Mouse (Mus musculus): ENCODE results near the gene Tcf20.

The Tcf20 gene

DNA sequence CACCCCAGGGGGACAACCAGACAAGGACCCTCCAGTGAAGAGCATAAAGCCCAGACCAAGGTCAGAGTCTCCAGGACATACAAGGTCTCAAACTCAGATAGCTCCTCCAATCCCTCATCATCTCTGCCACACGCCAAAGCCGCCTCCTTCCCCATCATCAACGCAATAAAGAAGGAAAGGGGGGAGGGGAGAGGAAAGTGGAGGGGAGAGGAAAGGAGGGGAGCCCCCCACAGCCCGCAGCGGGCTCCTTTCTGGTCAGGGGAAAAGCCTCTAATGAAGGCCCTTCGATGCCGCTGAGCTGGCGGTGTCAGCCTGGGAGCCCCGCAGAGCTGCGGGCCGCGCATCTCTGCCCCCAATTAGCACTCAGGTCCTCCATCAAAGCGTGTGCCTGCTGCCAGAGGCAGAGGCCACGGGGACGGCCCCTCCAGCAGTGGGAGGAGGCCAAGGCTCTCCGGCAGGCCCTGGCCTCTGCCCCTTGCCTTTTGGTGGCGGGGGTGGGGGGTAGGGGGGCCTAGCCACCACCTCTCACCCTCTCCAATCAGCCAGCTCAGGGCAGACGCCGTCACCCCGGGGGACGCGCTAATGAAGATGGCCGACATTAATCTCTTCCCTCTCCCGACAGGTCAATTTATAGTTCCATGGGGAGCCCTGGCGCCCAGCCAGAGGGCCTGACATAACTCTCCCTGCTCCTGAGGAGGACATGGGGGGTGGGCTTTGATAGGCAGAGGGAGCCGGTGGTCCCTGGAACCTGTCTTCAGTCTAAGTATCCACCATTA lies 26.7 kb downstream of the Tcf20 start:
- in situ Hi-C loops (cut with MboI, MseI) = no loop called here

DNA sequence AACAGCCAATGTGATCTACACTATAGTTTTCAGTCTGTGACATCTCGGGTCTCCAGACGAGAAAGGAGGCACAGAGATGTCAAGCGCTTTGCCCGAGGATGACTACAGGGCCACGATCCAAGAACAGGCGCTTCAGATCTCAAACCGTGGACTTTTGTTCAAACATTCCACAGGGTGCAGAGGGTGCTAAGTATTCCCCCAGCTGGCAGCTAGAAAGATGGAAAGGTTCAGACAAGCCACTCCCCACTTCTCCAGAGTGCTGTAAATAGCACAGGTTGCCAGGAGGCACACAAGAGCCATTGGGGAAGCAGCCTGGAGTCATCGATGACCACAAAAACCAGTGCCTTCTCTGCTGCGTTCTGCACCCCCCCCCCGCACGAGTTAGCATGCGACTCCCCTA lies 28.5 kb downstream of the Tcf20 start:
- in situ Hi-C loops (cut with MboI, MseI) = loop anchor here (10.0 kb wide), 1 partner anchor 1556 kb away; no protein-coding TSS in a partner anchor

DNA sequence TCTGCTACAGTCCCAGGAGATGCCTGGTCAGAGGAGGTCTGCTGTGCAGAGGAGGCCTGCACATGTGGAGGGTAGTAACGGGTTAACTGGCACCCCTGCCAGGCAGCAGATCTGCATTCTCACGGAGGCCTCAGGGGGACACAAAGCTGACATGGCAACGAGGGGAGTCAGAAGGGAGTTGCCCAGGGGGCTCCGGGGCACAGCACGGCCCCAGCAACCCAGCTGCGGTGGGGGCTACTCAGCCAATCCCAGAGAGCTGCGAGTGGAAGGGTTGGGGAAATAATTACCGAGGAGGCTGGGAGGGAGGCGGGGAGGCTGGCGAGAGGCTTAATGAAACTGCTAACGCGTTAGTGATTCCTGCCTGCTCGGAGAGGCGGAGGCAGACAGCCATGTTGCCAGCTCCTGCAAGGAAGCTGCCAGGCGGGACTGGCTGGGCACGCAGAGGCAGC lies 29.4 kb downstream of the Tcf20 start:
- in situ Hi-C loops (cut with MboI, MseI) = loop anchor here (10.0 kb wide), 1 partner anchor 1557 kb away; no protein-coding TSS in a partner anchor

DNA sequence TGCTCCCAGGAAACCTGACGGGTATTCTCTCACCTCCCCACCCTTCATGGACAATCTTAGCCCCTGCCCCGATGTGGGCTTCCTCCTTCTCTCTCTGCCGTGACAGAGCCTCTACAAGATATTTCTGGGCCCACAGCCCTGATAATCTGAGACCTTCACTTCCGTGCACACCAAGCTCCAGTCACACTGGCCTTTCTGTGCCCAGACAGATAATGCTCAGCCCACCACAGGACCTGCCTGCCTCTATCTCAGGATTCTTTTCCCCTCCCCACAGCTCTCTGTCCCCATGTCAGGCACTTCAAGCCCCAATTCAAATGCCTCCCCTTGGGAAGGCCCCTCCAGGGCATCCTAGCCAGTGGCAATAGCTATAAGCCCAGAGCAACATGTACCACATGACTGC lies 31.0 kb downstream of the Tcf20 start:
- in situ Hi-C loops (cut with MboI, MseI) = loop anchor here (10.0 kb wide), 1 partner anchor 1558 kb away; no protein-coding TSS in a partner anchor

DNA sequence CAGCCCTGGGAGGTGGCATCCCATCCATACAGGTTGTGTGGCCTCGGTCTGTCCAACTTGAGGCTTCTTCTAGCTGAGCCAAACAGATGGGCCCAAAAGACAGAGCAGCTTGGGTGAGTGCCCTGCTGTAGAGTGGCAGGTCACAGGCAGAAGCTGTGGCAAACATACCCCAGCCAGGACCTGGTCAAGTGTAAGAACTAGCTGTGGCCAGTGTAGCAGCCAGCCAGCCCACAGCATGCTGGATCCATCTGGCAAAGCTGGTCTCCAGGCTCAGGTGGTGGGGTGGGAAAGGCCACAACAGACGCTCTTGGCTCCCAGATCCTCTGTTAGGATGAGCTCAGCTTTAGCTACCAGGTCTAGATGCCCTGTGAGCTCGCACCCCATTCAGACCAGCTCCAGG lies 31.4 kb downstream of the Tcf20 start:
- in situ Hi-C loops (cut with MboI, MseI) = loop anchor here (10.0 kb wide), 1 partner anchor 1558 kb away; no protein-coding TSS in a partner anchor

DNA sequence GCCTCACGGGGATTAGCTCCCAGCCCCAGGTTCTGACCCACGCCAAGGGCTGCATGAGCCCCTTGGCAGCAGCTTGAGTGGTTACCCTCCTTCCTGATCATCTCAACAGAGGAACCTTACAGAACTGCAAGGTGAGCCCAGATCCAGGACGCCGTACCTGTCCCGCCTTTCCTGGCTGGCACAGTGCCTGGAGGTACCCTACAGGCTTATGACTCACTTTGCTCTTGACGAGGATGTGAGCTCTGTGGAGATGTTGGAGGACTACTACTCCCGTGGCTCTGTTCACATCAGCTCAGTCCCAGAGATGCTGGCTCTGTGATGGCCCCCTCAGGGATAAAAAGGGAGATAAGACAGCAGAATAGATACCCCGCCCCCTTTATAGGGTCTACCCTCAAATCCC lies 32.4 kb downstream of the Tcf20 start:
- in situ Hi-C loops (cut with MboI, MseI) = loop anchor here (10.0 kb wide), 1 partner anchor 1560 kb away; no protein-coding TSS in a partner anchor

DNA sequence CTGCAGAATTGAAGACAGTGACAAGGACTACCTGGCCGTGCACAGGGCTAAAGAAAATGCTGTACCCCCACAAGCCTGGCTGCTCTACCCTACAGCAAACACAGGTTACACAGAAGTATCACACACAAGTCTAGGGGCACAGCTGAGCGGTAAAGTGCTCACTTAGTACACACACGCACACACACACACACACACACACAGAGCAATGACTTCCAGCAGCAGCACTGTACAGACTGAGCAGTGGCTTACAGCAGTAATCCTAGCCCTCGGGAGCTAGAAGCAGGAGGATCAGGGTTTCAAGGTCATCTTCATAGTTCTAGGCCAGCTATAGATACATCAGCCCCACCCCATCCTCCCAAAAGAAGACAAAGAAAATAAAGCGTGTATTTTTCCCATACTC lies 33.6 kb downstream of the Tcf20 start:
- in situ Hi-C loops (cut with MboI, MseI) = loop anchor here (10.0 kb wide), 1 partner anchor 1561 kb away; no protein-coding TSS in a partner anchor

DNA sequence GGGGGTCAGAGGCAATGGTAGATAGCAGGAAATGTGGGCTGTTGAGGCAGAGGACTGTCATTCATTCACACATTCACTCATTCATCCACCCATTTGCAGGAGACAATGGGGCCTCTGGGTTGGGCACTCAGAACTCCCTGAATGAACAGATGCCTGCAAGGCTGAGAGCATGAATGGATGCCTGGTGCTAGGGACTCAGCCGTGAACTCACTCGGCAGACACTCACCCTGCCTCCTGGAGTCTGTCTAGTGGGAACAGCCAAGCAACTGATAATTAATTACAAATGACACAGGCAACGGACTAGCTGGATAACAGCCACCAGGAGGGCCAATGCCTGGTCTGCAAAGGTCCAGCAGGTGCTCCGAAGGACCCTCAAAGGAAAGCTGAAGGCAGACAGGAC lies 34.6 kb downstream of the Tcf20 start:
- in situ Hi-C loops (cut with MboI, MseI) = loop anchor here (10.0 kb wide), 1 partner anchor 1562 kb away; no protein-coding TSS in a partner anchor

DNA sequence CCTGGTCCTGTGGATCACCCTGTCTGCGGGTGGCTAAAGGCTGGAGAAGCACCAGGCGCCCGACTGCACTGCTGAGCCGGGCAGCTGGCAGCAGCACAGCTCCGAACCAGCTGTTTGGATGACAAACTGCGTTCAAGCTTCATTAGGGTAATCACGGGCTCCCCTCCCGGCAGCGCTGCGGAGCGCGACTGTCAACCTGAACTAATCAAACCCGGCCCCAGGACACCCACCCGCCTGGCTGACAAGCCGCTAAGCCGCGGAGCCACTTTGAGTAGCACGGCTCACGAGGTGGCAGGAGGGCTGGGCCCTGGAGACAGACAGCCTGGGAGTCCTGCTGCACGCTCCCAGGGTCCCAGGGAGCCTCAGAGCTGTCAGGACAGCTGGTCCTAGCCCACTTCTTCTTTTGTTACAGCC lies 35.4 kb downstream of the Tcf20 start:
- in situ Hi-C loops (cut with MboI, MseI) = loop anchor here (10.0 kb wide), 1 partner anchor 1563 kb away; no protein-coding TSS in a partner anchor

DNA sequence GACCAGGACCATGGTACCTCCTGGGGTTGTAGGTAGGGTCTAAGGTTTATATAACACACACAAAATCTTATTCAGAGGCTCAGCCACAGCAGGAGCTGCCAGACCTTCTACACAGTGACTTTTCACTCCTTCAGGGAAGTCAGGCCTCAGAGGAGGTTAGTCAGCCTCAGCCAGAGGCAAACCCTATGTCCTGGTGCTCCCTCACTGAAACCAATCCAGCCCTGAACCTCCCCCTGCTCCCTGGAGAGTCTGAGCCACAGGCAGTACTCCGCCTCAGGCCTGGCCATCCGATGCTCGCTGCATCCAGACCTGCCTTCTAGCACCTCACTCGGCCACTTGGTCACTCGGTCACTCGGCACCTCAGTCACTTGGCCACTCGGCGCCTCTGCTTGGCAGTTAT lies 37.4 kb downstream of the Tcf20 start:
- in situ Hi-C loops (cut with MboI, MseI) = loop anchor here (10.0 kb wide), 1 partner anchor 1565 kb away; no protein-coding TSS in a partner anchor

DNA sequence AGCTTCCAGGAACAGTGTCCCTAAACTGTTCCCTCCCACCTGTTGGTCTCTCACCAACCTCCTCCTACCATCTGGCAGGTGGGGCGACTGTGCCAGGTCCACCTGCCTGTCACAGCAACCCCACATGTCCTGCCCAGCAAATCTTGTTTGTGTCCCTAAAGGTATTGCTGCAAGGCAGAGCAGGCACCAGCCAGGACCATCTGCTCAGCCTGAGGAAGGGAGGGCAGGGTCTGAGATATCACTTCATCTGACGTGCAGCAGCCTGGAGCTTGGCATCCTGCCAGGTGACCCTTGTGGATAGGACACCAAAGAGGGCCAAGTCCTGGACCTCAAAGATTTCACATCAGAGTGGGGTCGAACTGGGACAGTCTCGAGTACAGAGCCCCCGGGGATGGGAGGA lies 40.2 kb downstream of the Tcf20 start:
- in situ Hi-C loops (cut with MboI, MseI) = no loop called here

DNA sequence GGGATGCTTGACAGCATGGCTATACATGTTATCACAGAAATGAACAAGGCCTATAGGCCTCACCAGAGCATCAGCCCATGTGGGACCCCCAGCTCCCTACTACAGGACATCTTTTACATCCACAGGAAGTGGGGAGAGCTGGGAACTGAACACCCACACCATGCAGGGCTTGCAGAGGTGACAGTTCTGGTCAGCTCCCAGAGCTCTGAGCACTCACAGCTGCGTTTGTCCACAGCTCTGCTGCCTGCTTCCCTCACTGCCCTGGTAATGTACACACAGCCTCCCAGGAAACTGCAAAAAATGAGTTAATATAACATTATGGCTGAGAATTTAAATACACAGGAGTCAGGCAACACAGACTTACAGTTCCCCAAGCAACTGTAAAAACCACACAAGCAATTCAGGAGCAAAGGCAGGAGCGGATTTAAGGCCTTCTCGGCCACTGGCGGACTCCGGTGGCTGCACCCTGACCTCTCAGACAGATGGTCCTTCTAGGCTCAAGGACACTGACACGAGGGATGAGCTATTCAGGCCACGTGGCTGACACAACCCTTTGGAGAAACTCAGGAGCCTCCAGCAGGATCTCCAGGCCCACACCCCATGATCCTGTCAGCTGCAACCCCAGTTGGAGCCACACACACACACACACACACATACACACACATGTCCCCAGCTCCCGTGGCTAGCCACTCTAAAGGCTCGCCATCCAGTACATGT lies 43.0 kb downstream of the Tcf20 start:
- in situ Hi-C loops (cut with MboI, MseI) = no loop called here

DNA sequence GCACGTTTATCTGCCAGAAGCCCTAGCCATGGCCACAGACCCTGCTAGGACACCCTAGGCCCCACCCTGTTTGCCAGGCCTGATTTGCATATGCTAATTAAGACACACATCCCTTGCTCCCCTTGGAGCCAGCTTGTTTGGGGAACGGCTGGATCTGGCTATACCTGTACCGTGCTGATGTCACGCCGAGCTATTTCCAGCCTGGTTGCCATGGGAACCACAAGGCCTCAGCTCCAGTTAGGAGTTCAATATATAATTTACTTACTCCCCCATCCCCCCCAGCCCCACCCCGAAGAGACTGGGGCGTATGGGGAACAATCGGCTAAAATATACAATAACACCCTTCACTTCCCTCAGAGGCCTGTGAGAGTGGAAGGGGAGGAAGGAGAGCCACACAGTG lies 45.9 kb downstream of the Tcf20 start:
- in situ Hi-C loops (cut with MboI, MseI) = no loop called here

DNA sequence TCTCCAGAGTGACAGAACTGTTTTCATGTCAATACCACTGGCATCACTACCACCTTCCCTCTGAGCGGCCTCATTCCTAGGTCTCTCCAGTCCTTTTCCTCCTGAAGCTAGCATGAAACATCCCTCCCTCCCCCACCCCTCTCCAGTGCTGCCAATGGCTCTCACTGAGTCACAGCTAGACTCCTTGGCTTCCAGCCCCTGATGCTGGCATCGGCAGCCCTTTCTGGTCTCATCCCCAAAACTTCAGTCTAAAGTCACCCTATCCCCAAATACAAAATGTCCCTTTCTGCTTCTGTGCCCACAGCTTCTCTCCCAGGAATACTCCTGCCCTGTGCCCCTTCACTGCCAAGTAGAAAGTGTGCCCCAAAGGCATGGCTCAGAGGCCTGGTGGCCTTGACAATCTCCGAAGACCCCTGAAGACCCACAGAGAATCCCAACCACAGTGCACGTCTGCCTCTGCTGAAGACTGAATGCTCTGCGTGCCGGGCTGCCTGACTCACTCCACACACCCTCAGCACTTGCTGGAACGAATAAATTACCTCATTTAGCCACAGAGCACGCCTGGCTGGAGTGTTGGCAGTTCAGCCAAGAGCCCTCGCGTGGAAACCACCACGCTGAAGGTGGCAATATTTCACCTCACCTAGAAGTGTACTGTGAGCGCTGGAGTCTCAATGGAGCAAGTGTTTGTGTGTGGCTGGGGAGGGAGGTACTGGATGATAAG lies 47.0 kb downstream of the Tcf20 start:
- in situ Hi-C loops (cut with MboI, MseI) = no loop called here

DNA sequence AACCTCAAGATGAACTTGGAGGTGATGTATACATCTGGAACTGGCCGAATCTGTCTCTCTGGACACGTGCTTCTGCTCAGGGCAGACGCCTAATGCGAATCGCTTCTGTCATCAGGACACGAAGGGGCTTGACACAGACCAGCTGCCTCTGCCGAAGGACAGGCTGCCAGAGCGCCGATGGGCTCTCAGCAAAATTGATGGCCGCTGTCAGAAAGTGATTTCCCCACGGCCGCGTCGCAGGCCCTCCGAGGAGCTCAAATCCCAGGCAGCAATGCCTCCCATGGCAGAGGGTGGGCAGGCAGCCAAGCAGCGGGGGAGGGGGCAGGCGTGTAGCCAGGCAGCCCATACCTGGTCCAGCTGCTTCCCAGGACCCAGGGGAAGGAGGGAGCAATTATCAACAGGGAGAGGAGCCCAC lies 49.5 kb downstream of the Tcf20 start:
- in situ Hi-C loops (cut with MboI, MseI) = no loop called here

DNA sequence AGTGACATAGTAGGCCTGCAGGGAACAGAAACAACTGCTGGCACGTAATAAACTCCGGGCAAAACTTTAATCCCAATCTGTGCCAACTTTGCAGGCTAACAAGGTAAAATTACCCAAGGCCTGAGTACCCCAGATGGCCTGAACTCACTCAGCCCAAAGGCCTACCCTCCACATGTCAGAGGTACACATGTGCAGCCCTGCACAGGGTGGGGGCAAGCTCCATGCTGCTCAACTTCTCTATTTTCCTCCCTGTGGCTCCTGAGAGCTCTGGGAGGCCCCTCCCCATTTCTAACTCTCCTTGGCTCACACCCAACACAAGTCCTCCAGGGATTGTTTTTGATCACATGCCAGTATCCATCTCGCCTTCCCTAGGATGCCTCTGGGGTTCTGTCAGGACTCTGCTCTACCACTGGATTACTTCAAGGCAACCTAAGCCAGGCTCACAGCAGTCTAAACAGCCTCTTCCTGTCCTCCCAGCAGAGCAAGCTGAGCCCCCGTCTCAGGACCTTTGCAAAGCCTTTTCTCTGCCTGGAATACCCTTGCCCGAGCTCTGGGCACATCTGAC lies 50.2 kb downstream of the Tcf20 start:
- in situ Hi-C loops (cut with MboI, MseI) = no loop called here

DNA sequence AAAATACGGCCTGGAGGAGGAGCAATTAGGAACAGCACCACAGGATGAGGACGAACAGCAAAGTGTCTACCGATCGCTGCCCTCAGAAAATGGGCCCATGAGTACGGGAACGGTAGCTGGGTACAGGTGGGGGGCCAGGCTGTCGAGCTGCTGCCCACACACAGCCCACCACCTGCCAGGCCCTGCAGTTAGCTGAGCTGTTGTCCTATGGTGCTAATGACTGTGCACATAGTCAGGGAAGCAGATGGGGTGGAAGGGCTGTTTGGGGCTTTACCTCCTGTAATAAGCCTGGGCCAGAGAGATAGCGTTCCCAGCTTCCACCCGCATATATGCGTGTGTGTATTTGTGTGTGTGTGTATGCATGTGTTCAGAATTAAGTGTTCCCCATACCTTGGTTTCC lies 52.7 kb downstream of the Tcf20 start:
- in situ Hi-C loops (cut with MboI, MseI) = no loop called here

DNA sequence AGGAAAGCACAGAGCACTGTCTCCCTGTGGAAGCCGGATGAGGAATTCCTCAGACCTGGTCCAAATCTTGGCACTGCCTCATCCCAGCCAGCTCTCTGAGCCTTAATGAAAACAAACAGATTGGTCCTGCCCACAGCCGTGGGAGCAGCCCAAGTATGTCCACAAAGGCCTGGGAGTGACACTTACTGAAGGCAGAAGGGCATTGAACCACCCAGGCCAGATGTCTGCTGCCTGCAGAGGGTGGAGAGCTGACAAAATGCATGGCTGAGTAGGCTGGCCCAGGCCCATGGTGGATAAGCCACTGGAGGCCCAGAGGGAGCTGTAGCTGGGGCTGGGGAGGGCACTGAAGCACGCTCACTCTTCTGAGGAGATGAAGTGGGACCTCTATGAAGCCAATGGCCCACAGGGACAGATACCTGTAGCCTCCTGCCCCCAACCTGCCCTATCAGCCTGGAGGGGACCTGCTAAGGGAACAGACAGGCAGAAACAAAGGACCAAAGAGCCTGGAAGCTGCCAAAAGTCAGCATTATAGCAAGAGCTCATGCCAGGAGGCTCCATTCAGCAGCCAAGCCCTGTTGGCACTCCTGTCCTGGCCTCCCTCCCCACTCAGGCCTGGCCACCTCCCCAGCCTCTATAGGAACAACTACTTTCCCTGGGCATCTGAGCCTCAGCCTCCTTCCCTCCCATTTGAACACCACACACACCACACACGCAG lies 54.6 kb downstream of the Tcf20 start:
- in situ Hi-C loops (cut with MboI, MseI) = no loop called here

DNA sequence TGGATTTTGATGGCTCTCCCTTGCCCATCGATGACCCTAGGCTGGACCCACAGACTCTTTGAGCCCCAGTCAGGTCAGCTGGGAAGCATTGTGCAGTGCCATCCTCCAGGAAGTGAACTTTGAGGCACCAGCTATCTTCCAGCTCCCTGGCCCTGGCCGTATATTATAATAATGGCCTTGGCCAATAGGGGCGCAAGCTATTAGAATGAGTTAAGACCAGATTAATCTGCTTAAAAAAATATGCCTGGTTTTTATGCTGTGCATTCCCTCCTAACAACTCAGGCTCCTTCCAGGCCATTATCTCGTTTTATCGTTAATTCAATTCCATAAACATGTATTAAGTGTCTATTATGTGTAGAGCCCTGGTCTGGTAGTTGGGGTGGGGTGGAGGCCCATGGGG lies 56.2 kb downstream of the Tcf20 start:
- in situ Hi-C loops (cut with MboI, MseI) = no loop called here

DNA sequence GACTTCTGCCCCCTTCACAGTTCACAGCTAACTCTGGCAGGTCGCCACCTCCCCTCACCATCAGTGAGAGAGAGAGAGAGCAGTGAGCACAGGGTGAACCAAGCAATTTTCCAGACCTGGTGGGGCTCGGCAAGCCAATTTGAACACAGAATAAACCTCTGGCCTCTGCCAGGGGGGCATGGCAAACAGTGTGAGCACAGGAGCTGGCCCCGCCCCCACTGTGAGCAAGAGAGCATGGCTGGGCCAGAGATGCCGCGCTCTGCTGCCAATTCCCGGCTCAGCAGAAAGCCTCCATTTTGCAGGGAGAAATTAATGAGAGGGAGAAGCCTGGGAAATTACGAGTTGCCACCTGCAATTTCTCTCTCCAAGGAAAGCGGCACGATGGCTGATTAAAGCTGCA lies 58.1 kb downstream of the Tcf20 start:
- in situ Hi-C loops (cut with MboI, MseI) = no loop called here

DNA sequence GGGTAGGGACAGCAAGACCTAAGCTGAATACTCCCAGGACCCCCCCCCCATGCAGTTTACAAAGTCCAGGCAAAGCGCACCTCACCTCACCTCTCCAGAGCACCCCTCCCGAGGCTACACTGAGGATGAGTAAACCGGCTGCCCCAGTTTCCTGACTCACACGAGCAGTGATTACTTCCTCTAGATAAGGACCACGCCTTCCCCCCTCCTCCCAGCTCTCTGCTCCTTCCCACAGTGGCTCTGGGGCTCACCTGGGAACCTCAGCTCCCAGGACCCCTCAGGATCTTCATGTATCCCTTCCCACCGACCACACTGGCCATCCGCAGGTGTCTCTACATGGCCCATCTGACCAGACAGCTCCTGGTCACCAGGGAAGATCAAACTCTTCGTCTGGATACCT lies 58.8 kb downstream of the Tcf20 start:
- in situ Hi-C loops (cut with MboI, MseI) = no loop called here
